Mouse (Mus musculus) stomach, postnatal 0 days (tissue): Measurements from ENCODE around the gene Gm17349.

Source experiments
- CTCF ChIP-seq: IDR thresholded peaks from 2 replicates; pipeline ENCODE4 v1.5.1; 2016; ENCODE audit warnings: antibody characterized with exemption, low read depth, mild to moderate bottlenecking, moderate library complexity
- EP300 ChIP-seq: optimal IDR thresholded peaks from 2 replicates; pipeline ENCODE3; 2016; ENCODE audit warnings: antibody characterized with exemption

DNA sequence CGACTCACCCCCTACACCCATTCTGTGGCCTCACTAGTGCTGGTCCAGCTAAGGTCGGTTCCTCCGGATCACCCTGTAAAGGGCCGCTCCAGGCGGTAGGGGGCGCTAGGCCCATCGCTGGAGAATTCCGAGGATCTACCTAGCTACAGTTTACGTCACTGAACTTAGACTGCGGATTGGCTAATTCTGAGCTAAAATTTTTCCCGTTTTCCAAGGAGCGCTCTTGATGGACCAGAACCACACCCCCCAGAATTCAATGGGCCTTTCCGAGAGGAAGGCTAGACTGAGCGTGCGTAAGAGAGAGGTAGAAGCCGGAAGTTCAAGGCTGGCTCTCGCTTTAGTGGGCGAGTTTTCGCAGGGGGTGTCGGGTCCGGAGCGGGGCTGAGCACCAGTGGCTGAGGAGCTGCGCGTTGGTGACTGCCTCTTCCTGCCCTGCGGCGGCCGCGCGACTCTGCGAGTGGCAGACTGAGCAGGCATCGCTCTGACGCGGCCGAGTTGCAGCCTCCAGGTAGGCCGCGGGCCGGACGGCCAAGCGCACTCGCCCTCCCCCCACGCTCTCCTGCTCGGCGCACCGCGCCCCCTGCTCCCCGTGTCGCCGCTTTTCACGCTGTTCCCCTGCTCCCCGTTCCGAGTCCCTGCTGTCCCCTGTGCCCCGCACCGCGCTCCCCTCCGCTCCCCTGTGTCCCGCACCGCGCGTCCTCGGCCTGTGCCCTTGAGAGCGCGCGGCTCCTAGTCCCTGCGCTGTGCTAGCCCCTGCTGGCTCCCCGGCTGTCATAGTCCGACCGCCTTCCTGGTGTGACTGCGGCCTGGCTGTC lies 20.3 kb upstream of the Gm17349 start, which contains the start of gene Cox14:
- TF ChIP-seq CTCF (peak; percentile 99), EP300 (no peak)
